ENCODE assay signal across 8 mouse cellular contexts in the genomic region with DNA sequence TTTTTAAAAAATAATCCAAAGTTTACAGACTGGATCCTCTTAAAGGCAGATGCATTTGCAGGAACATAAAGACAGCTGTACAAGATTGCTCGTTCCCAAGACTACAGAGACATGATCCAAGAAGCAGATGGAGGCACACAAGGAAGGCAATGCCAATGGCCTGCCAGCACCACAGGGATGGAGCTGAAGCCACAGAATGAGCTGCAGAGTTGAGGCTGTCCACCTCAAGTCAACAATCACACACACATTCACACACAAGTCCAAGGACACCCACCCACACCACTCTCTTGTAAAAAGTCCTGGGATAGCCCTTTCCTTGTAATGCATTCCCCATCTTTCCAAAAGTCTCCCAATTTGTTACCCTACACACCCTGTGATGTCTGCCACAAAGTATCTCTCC.
"Had no signal": no experiment of that assay in that cellular context is flagged by ENCODE, and none has a peak within 500 bp of the region (broad histone marks: within the 10 kb centered on the region; RNA-seq: fewer than 3 reads in every experiment).

No protein-coding gene starts in this region.

- DNase-seq: kidney, adult 8-10 months; kidney, postnatal 25 days; layer of hippocampus, adult 9-11 months; lung, adult 2 months; lung, postnatal 36 days; right cerebral cortex, postnatal 14 days; thymus, adult 2 months; thymus, postnatal 25 days had no signal
